ENCODE assay signal across 8 mouse cellular contexts in genomic region chr3:87982836-87983601, GRCm38 (mm10). TPM values are rescaled to one million over a fixed set of nuclear protein-coding genes. Genes with fewer than 3 reads are reported as not detected.
DNase-seq lines count a peak whose midpoint lies in the region; ATAC-seq and TF ChIP-seq lines count a peak whose summit lies in the region.

No protein-coding gene starts in this region.

- H3K4me1 ChIP-seq in midbrain, embryonic 10.5 days: peaks cover 100% of the 10 kb centered on the region
- H3K4me1 ChIP-seq in midbrain, postnatal 0 days (ENCODE audit: insufficient read depth, low read length): peaks cover 15% of the 10 kb centered on the region; the same call in 1 of the 2 replicates
- peaks cover 45% of the 10 kb centered on the region for H3K4me1 ChIP-seq in hindbrain, embryonic 16.5 days (ENCODE audit: control insufficient read depth, insufficient read depth, low read depth, low read length)
- H3K4me1 ChIP-seq in liver, embryonic 13.5 days (replicated peaks): peaks cover 57% of the 10 kb centered on the region
- peaks cover 38% of the 10 kb centered on the region for H3K4me1 ChIP-seq in neural tube, embryonic 14.5 days (ENCODE audit: control insufficient read depth, insufficient read depth, low read length)

- H3K9me3 ChIP-seq in midbrain, embryonic 10.5 days (replicated peaks): no peaks in the 10 kb centered on the region
- H3K9me3 ChIP-seq in midbrain, postnatal 0 days (ENCODE audit: low read length): no peaks in the 10 kb centered on the region
- no peaks in the 10 kb centered on the region for H3K9me3 ChIP-seq in hindbrain, embryonic 16.5 days (ENCODE audit: control insufficient read depth, low read length)
- no peaks in the 10 kb centered on the region for H3K9me3 ChIP-seq in liver, embryonic 13.5 days (replicated peaks)
- H3K9me3 ChIP-seq in neural tube, embryonic 14.5 days (ENCODE audit: control insufficient read depth, low read length): no peaks in the 10 kb centered on the region

- ATAC-seq in midbrain, postnatal 0 days (ENCODE audit: low FRiP score): no peak
- peak; percentile 13; the same call in 1 of the 2 replicates for ATAC-seq in hindbrain, embryonic 16.5 days
- peak; percentile 49 for ATAC-seq in liver, embryonic 13.5 days (ENCODE audit: low read depth)
- ATAC-seq in neural tube, embryonic 14.5 days (ENCODE audit: low read depth): no peak

- peaks cover 8% of the 10 kb centered on the region for H3K27me3 ChIP-seq in midbrain, embryonic 10.5 days (ENCODE audit: low read depth, poor library complexity, severe bottlenecking)
- no peaks in the 10 kb centered on the region for H3K27me3 ChIP-seq in midbrain, postnatal 0 days (ENCODE audit: insufficient read depth, low read length)
- no peaks in the 10 kb centered on the region for H3K27me3 ChIP-seq in hindbrain, embryonic 16.5 days (replicated peaks; ENCODE audit: control insufficient read depth, insufficient read depth, low read length)
- H3K27me3 ChIP-seq in liver, embryonic 13.5 days: peaks cover 49% of the 10 kb centered on the region
- no peaks in the 10 kb centered on the region for H3K27me3 ChIP-seq in neural tube, embryonic 14.5 days (ENCODE audit: control insufficient read depth, insufficient read depth, low read length)

- peak overlapping the region; percentile 41 for H3K4me3 ChIP-seq in midbrain, embryonic 10.5 days
- no peak overlapping the region for H3K4me3 ChIP-seq in midbrain, postnatal 0 days (ENCODE audit: low read depth, low read length)
- no peak overlapping the region for H3K4me3 ChIP-seq in hindbrain, embryonic 16.5 days (ENCODE audit: low read length)
- peak overlapping the region; percentile 14; the same call in 1 of the 2 replicates for H3K4me3 ChIP-seq in liver, embryonic 13.5 days (replicated peaks)
- no peak overlapping the region for H3K4me3 ChIP-seq in neural tube, embryonic 14.5 days (ENCODE audit: low read depth, low read length)

- H3K27ac ChIP-seq in midbrain, embryonic 10.5 days (replicated peaks): peak overlapping the region; percentile 95
- no peak overlapping the region for H3K27ac ChIP-seq in midbrain, postnatal 0 days (ENCODE audit: low read depth, low read length)
- H3K27ac ChIP-seq in hindbrain, embryonic 16.5 days (ENCODE audit: low read depth, low read length): no peak overlapping the region; the same call in 1 of the 2 replicates
- peak overlapping the region; percentile 74 for H3K27ac ChIP-seq in liver, embryonic 13.5 days
- peak overlapping the region; percentile 64 for H3K27ac ChIP-seq in neural tube, embryonic 14.5 days (ENCODE audit: low read depth, low read length)

- H3K4me2 ChIP-seq in midbrain, postnatal 0 days (ENCODE audit: low read depth, low read length, poor library complexity, severe bottlenecking): no peak overlapping the region
- no peak overlapping the region for H3K4me2 ChIP-seq in hindbrain, embryonic 16.5 days (ENCODE audit: low read length)
- H3K4me2 ChIP-seq in liver, embryonic 13.5 days: peak overlapping the region; percentile 38
- H3K4me2 ChIP-seq in neural tube, embryonic 14.5 days (ENCODE audit: low read depth, low read length): peak overlapping the region; percentile 3; the same call in 1 of the 2 replicates

- WGBS in midbrain, embryonic 10.5 days: 2% methylated on average over 13 of the region's 13 CpGs
- WGBS in midbrain, postnatal 0 days: 15% methylated on average over 13 of the region's 13 CpGs
- 9% methylated on average over 13 of the region's 13 CpGs for WGBS in hindbrain, embryonic 16.5 days
- 16% methylated on average over 13 of the region's 13 CpGs for WGBS in liver, embryonic 13.5 days (ENCODE audit: insufficient replicate concordance)
- WGBS in neural tube, embryonic 14.5 days: 5% methylated on average over 13 of the region's 13 CpGs

- H3K9ac ChIP-seq in midbrain, postnatal 0 days (replicated peaks; ENCODE audit: low read length, poor library complexity, severe bottlenecking): no peak overlapping the region
- peak overlapping the region; percentile 5; the same call in 1 of the 2 replicates for H3K9ac ChIP-seq in hindbrain, embryonic 16.5 days (ENCODE audit: low read depth, low read length)
- 0 out of 2 replicates have a peak overlapping the region, but pooled peaks have one; percentile 13 for H3K9ac ChIP-seq in liver, embryonic 13.5 days
- peak overlapping the region; percentile 32 for H3K9ac ChIP-seq in neural tube, embryonic 14.5 days (replicated peaks; ENCODE audit: low read depth, low read length)

- peaks cover 38% of the 10 kb centered on the region for H3K36me3 ChIP-seq in midbrain, embryonic 10.5 days
- H3K36me3 ChIP-seq in midbrain, postnatal 0 days (ENCODE audit: insufficient read depth, low read length): no peaks in the 10 kb centered on the region
- no peaks in the 10 kb centered on the region for H3K36me3 ChIP-seq in hindbrain, embryonic 16.5 days (ENCODE audit: control insufficient read depth, insufficient read depth, low read length)
- no peaks in the 10 kb centered on the region for H3K36me3 ChIP-seq in liver, embryonic 13.5 days
- no peaks in the 10 kb centered on the region for H3K36me3 ChIP-seq in neural tube, embryonic 14.5 days (ENCODE audit: control insufficient read depth, insufficient read depth, low read length)

- peak; percentile 81 for DNase-seq in midbrain, embryonic 10.5 days (ENCODE audit: low spot score)
- no peak for DNase-seq in midbrain, postnatal 0 days (ENCODE audit: low spot score)
- DNase-seq in gastrocnemius, adult 18-20 months (ENCODE audit: low spot score): peak; percentile 57
- no peak for DNase-seq in liver, embryonic 13.5 days
- no peak for DNase-seq in layer of hippocampus, postnatal 25 days (ENCODE audit: extremely low spot score in 1 of 2, low spot score in 1 of 2)
- DNase-seq in cerebellum, postnatal 36 days: no peak

- no peak for TF ChIP-seq CTCF in midbrain, postnatal 0 days (IDR thresholded peaks at IDR 0.05)

RNA-seq across cellular contexts. Expression of gene Nes, which starts 12.1 kb away (rescaled TPM):
- polyA plus RNA-seq in midbrain, embryonic 10.5 days (2016; fragmentation: Nextera tagmentation; extraction: Ambion mirVana): 125 and 158 TPM in 2 replicates
- 22.4 and 37.1 TPM in 2 replicates for total RNA-seq in midbrain, postnatal 0 days (2014; rRNA removed)
- 8.2 and 8.8 TPM in 2 replicates for polyA plus RNA-seq in midbrain, postnatal 0 days (2015; fragmentation: Nextera tagmentation; extraction: Ambion mirVana)
- 10 to 100 TPM; 10.8 to 24.9 TPM for total RNA-seq in gastrocnemius, adult 18-20 months (2021)
- 15.6 and 20.2 TPM in 2 replicates for polyA plus RNA-seq in hindbrain, embryonic 16.5 days (2015; fragmentation: Nextera tagmentation; extraction: Ambion mirVana)
- polyA plus RNA-seq in liver, embryonic 13.5 days (2015; fragmentation: Nextera tagmentation; extraction: Ambion mirVana): 2.6 and 2.8 TPM in 2 replicates
- polyA plus RNA-seq in neural tube, embryonic 14.5 days (2014; fragmentation: Nextera tagmentation; extraction: Ambion mirVana): 11.1 and 16.7 TPM in 2 replicates
- total RNA-seq in layer of hippocampus, postnatal 25 days (2021): 1 to 10 TPM; 4.6 to 5.5 TPM

RNA-seq across cellular contexts. Expression of gene Bcan, which starts 17.0 kb away (rescaled TPM):
- 0.41 and 0.86 TPM in 2 replicates for polyA plus RNA-seq in midbrain, embryonic 10.5 days (2016; fragmentation: Nextera tagmentation; extraction: Ambion mirVana)
- 248 and 284 TPM in 2 replicates for total RNA-seq in midbrain, postnatal 0 days (2014; rRNA removed)
- polyA plus RNA-seq in midbrain, postnatal 0 days (2015; fragmentation: Nextera tagmentation; extraction: Ambion mirVana): 180 and 212 TPM in 2 replicates
- not detected for total RNA-seq in gastrocnemius, adult 18-20 months (2021)
- polyA plus RNA-seq in hindbrain, embryonic 16.5 days (2015; fragmentation: Nextera tagmentation; extraction: Ambion mirVana): 150 and 186 TPM in 2 replicates
- 0.05 TPM in 1 of 2 replicates, not detected in the other for polyA plus RNA-seq in liver, embryonic 13.5 days (2015; fragmentation: Nextera tagmentation; extraction: Ambion mirVana)
- 79.5 and 107 TPM in 2 replicates for polyA plus RNA-seq in neural tube, embryonic 14.5 days (2014; fragmentation: Nextera tagmentation; extraction: Ambion mirVana)
- 100 to 1,000 TPM; 329 to 388 TPM for total RNA-seq in layer of hippocampus, postnatal 25 days (2021)

RNA-seq across cellular contexts. Expression of gene Crabp2, which starts 34.6 kb away (rescaled TPM):
- polyA plus RNA-seq in midbrain, embryonic 10.5 days (2016; fragmentation: Nextera tagmentation; extraction: Ambion mirVana): 562 and 684 TPM in 2 replicates
- total RNA-seq in midbrain, postnatal 0 days (2014; rRNA removed): 19.2 and 27.1 TPM in 2 replicates
- polyA plus RNA-seq in midbrain, postnatal 0 days (2015; fragmentation: Nextera tagmentation; extraction: Ambion mirVana): 49.0 and 50.8 TPM in 2 replicates
- total RNA-seq in gastrocnemius, adult 18-20 months (2021): under 1 TPM in 1 of 2 experiments, not detected in 1; 0.57 TPM
- polyA plus RNA-seq in hindbrain, embryonic 16.5 days (2015; fragmentation: Nextera tagmentation; extraction: Ambion mirVana): 49.1 and 52.4 TPM in 2 replicates
- 2.2 and 2.3 TPM in 2 replicates for polyA plus RNA-seq in liver, embryonic 13.5 days (2015; fragmentation: Nextera tagmentation; extraction: Ambion mirVana)
- polyA plus RNA-seq in neural tube, embryonic 14.5 days (2014; fragmentation: Nextera tagmentation; extraction: Ambion mirVana): 45.5 and 103 TPM in 2 replicates
- total RNA-seq in layer of hippocampus, postnatal 25 days (2021): 1 to 10 TPM; 2.2 to 2.3 TPM

RNA-seq across cellular contexts. Expression of gene Hapln2, which starts 44.4 kb away (rescaled TPM):
- 0.10 TPM in 1 of 2 replicates, not detected in the other for polyA plus RNA-seq in midbrain, embryonic 10.5 days (2016; fragmentation: Nextera tagmentation; extraction: Ambion mirVana)
- 2.4 and 3.0 TPM in 2 replicates for total RNA-seq in midbrain, postnatal 0 days (2014; rRNA removed)
- 0.83 and 0.85 TPM in 2 replicates for polyA plus RNA-seq in midbrain, postnatal 0 days (2015; fragmentation: Nextera tagmentation; extraction: Ambion mirVana)
- total RNA-seq in gastrocnemius, adult 18-20 months (2021): not detected
- 0.30 and 0.66 TPM in 2 replicates for polyA plus RNA-seq in hindbrain, embryonic 16.5 days (2015; fragmentation: Nextera tagmentation; extraction: Ambion mirVana)
- polyA plus RNA-seq in liver, embryonic 13.5 days (2015; fragmentation: Nextera tagmentation; extraction: Ambion mirVana): not detected in 2 replicates
- polyA plus RNA-seq in neural tube, embryonic 14.5 days (2014; fragmentation: Nextera tagmentation; extraction: Ambion mirVana): 0.39 and 0.76 TPM in 2 replicates
- 10 to 100 TPM in 1 of 2 experiments, 1 to 10 TPM in 1; 7.3 to 12.0 TPM for total RNA-seq in layer of hippocampus, postnatal 25 days (2021)

RNA-seq across cellular contexts. Expression of gene Rrnad1, which starts 52.5 kb away (rescaled TPM):
- polyA plus RNA-seq in midbrain, embryonic 10.5 days (2016; fragmentation: Nextera tagmentation; extraction: Ambion mirVana): 18.6 and 21.6 TPM in 2 replicates
- 27.8 and 28.2 TPM in 2 replicates for total RNA-seq in midbrain, postnatal 0 days (2014; rRNA removed)
- polyA plus RNA-seq in midbrain, postnatal 0 days (2015; fragmentation: Nextera tagmentation; extraction: Ambion mirVana): 17.6 and 19.1 TPM in 2 replicates
- 1 to 10 TPM; 3.2 to 3.4 TPM for total RNA-seq in gastrocnemius, adult 18-20 months (2021)
- polyA plus RNA-seq in hindbrain, embryonic 16.5 days (2015; fragmentation: Nextera tagmentation; extraction: Ambion mirVana): 20.5 and 24.8 TPM in 2 replicates
- polyA plus RNA-seq in liver, embryonic 13.5 days (2015; fragmentation: Nextera tagmentation; extraction: Ambion mirVana): 6.1 and 6.6 TPM in 2 replicates
- 19.7 and 20.6 TPM in 2 replicates for polyA plus RNA-seq in neural tube, embryonic 14.5 days (2014; fragmentation: Nextera tagmentation; extraction: Ambion mirVana)
- total RNA-seq in layer of hippocampus, postnatal 25 days (2021): 10 to 100 TPM; 17.9 to 22.5 TPM

Comparison
In these comparisons a context has a peak if more than half of its experiments do, and no peak if none do; other contexts are left out.
1. DNase-seq: peak in midbrain, embryonic 10.5 days (single experiment) and gastrocnemius, adult 18-20 months (single experiment); none in midbrain, postnatal 0 days (single experiment), liver, embryonic 13.5 days (single experiment), layer of hippocampus, postnatal 25 days (0 of 2) and cerebellum, postnatal 36 days (0 of 2).
2. H3K27ac ChIP-seq: peak in midbrain, embryonic 10.5 days (single experiment), liver, embryonic 13.5 days (single experiment) and neural tube, embryonic 14.5 days (single experiment); none in midbrain, postnatal 0 days (single experiment) and hindbrain, embryonic 16.5 days (single experiment).
3. H3K4me3 ChIP-seq: peak in midbrain, embryonic 10.5 days (single experiment) and liver, embryonic 13.5 days (single experiment); none in midbrain, postnatal 0 days (single experiment), hindbrain, embryonic 16.5 days (single experiment) and neural tube, embryonic 14.5 days (single experiment).
4. RNA of gene Bcan, which starts 17.0 kb away (polyA plus RNA-seq): 150 to 186 TPM in hindbrain, embryonic 16.5 days, 180 to 212 TPM in midbrain, postnatal 0 days and 79.5 to 107 TPM in neural tube, embryonic 14.5 days; 0.41 to 0.86 TPM in midbrain, embryonic 10.5 days and 0.05 TPM in liver, embryonic 13.5 days; every median in the first group is over 10 times any median in the second.
5. ATAC-seq: peak in hindbrain, embryonic 16.5 days (single experiment) and liver, embryonic 13.5 days (single experiment); none in midbrain, postnatal 0 days (single experiment) and neural tube, embryonic 14.5 days (single experiment).
6. H3K4me2 ChIP-seq: peak in liver, embryonic 13.5 days (single experiment) and neural tube, embryonic 14.5 days (single experiment); none in midbrain, postnatal 0 days (single experiment) and hindbrain, embryonic 16.5 days (single experiment).
7. RNA of gene Crabp2, which starts 34.6 kb away (polyA plus RNA-seq): 562 to 684 TPM in midbrain, embryonic 10.5 days, 49.1 to 52.4 TPM in hindbrain, embryonic 16.5 days, 49.0 to 50.8 TPM in midbrain, postnatal 0 days and 45.5 to 103 TPM in neural tube, embryonic 14.5 days; 2.2 to 2.3 TPM in liver, embryonic 13.5 days; every median in the first group is over 10 times any median in the second.